Mouse (Mus musculus) CD4-positive, CD25-positive, alpha-beta regulatory T cell, adult 4 months (primary cell): ENCODE measurements at regions not wholly inside any gene's neighbourhood (a gene's known extent, or its start where the extent isn't known, plus 50 kb on each side); places are given as distances from the start of the nearest gene placed in this dataset.

Experiments used
- ATAC-seq: one replicate; pipeline ENCODE4 v1.8.0; 2017

DNA sequence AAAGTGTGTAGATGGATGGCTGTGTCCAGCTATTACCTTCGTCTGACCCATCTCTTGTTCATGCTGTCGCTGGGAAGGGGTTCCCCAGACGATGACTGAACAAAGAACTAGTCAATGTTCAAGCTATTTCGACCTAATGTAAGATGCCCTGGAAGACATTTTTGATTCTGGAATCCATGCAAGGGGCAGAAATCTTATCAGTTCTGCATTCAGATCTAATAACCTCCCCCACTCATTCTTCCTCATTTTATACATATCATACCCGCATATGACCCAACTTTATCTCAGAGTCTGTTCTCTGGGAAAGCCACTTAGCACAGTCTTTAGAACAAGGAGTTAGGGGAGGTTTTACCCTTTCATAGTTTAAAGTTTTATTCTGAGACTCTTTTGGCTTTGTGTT is 52.2 kb upstream of the 2310009B15Rik start:
- no peak for ATAC-seq

DNA sequence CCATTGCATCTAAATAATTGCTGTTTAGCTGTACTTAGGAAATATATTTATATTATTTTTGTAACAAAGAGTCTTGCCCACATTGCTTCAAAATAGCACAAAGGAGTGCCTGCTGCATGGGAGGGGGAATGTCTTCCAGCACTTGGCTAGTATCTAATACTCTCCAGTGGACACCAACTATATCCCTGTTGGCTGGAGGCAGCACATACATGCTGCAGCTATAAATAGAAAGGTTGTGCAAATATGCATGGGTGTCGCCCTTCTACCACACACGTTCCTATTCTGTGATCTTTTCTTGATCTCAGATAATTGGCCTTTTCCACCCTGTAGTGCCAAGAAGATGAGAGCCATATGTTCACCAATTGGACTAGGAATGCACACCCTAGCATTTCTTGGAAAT is 53.0 kb upstream of the 2310009B15Rik start:
- no peak for ATAC-seq

DNA sequence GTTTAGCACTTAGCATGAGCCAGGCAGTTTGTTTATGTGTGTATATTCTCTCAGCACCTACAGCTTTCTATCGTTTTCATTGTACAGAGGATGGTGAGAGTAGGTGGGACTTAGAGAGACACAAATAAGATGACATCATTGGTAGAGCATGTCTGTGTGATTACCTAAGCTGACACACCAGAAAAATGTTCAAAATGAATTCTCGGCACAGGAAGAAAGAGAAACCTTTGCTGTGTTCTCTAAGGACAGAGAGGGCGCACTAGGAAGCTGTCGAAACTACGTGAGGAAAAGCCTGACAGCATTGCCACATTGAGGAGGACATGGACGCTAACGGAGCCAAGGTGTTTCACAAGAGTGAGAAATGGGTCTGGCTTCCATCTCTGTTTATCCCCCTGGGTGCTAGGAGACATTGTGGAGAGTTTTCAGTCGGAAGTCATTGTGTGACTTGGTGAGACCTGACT is 51.0 kb upstream of the Dennd1b start:
- ATAC-seq: peak; percentile 53

DNA sequence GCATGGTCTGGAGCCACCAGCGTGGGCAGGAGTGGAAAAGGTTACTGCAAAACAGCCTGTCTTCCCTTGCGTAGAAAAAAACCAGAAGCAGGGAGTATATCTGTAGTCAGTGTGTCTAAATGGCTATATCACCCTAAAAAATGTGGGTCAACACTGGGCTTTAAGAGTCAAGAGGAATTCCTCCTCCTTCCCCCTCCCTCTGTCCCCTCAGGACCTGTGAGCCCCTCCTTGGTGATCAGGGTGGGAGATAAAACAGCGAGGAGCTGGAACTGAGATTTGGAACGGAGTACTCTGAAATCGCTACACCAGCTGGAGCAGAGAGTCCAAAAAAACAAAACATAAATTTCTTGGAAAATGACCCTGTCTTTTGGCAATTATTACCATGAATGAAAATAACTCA is 50.3 kb upstream of the Dennd1b start:
- ATAC-seq: no peak

DNA sequence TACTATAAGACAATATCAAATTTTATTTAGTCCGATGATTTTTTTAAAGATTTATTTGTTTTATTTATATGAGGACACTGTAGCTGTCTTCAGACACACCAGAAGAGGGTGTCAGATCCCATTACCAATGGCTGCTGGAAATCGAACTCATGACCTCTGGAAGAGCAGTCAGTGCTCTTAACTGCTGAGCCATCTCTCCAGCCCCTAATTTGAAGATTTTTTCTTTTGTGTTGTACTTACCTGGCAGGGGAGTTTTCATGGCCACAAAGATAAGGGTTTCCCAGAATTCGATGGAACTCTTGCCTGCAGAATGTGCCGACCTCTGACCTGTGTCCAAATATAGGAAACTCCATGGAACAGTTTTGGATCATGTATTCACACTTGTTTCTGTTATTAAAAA is 49.8 kb upstream of the Dennd1b start:
- no peak for ATAC-seq
